In genomic region chr3:109010489-109011260, GRCm38 (mm10) we compare ENCODE assay signal across 8 mouse cellular contexts. TPM values are rescaled to one million over a fixed set of nuclear protein-coding genes. Genes with fewer than 3 reads are reported as not detected.
DNase-seq lines count a peak whose midpoint lies in the region; ATAC-seq and TF ChIP-seq lines count a peak whose summit lies in the region.

No protein-coding gene starts in this region.

- H3K4me2 ChIP-seq in heart, embryonic 16.5 days (ENCODE audit: low read depth, low read length), result no peak overlapping the region

- DNase-seq in kidney, adult 9 months, result peak; percentile 32
- DNase-seq in kidney, adult 11 months, result no peak
- peak; percentile 99 for DNase-seq in Patski (ENCODE audit: low read depth, low spot score)
- DNase-seq in lung, postnatal 25 days (ENCODE audit: low spot score), result peak; percentile 78
- no peak for DNase-seq in cerebellum, adult 2 months
- no peak for DNase-seq in left cerebral cortex, adult 2 months (ENCODE audit: extremely low spot score in 1 of 2, low spot score in 2 of 2)
- DNase-seq in frontal cortex, postnatal 10 days (ENCODE audit: low spot score in 2 of 2), result no peak

- peak; percentile 93 for ATAC-seq in Patski
- ATAC-seq in heart, embryonic 16.5 days (replicated peaks; ENCODE audit: extremely low read depth, insufficient read depth, low FRiP score), result peak; percentile 73

- H3K27ac ChIP-seq in heart, embryonic 16.5 days (ENCODE audit: low read length), result peak overlapping the region; percentile 43
- H3K27ac ChIP-seq in cerebellum, adult 2 months (ENCODE audit: insufficient read depth, low read length), result no peak overlapping the region
- no peak overlapping the region for H3K27ac ChIP-seq in left cerebral cortex, adult 2 months

- no peak for TF ChIP-seq POLR2A in cerebellum, adult 2 months (IDR thresholded peaks at IDR 0.05; ENCODE audit: borderline replicate concordance, insufficient read depth, low read length)

- TF ChIP-seq CTCF in Patski (IDR thresholded peaks at IDR 0.05), result no peak
- TF ChIP-seq CTCF in cerebellum, adult 2 months (IDR thresholded peaks at IDR 0.05; ENCODE audit: borderline replicate concordance, insufficient read depth, low read depth, low read length), result no peak
- TF ChIP-seq CTCF in left cerebral cortex, adult 2 months (IDR thresholded peaks at IDR 0.05), result no peak

- H3K36me3 ChIP-seq in heart, embryonic 16.5 days (ENCODE audit: control insufficient read depth, insufficient read depth), result no peaks in the 10 kb centered on the region

- CTCF ChIA-PET in Patski (lab: Charles Lee), result interaction anchor here (0.7 to 1.7 kb wide), 3 partner anchors 16 to 147 kb away, joined by 3 to 8 read pairs (median 3); partner anchors contain the start of gene Fam102b

- H3K9me3 ChIP-seq in heart, embryonic 16.5 days (replicated peaks; ENCODE audit: control insufficient read depth, low read length), result no peaks in the 10 kb centered on the region

- in situ Hi-C loops in Patski (cut with MboI; ENCODE audit: low pct_unique_long_range_greater_than_20kb), result no loop called here

- H3K4me1 ChIP-seq in heart, embryonic 16.5 days (ENCODE audit: control insufficient read depth, insufficient read depth, low read length), result peaks cover 9% of the 10 kb centered on the region
- H3K4me1 ChIP-seq in cerebellum, adult 2 months (ENCODE audit: control insufficient read depth, insufficient read depth, low read length), result no peaks in the 10 kb centered on the region

- H3K4me3 ChIP-seq in heart, embryonic 16.5 days (ENCODE audit: low read length), result no peak overlapping the region
- no peak overlapping the region for H3K4me3 ChIP-seq in cerebellum, adult 2 months (replicated peaks; ENCODE audit: insufficient read depth, low read depth, low read length)
- H3K4me3 ChIP-seq in left cerebral cortex, adult 2 months, result no peak overlapping the region

- H3K9ac ChIP-seq in heart, embryonic 16.5 days (ENCODE audit: low read length), result no peak overlapping the region

- no peaks in the 10 kb centered on the region for H3K27me3 ChIP-seq in Patski
- H3K27me3 ChIP-seq in heart, embryonic 16.5 days (ENCODE audit: control insufficient read depth, insufficient read depth, low read length), result no peaks in the 10 kb centered on the region
- H3K27me3 ChIP-seq in cerebellum, adult 2 months (ENCODE audit: control insufficient read depth, insufficient read depth, low read length), result no peaks in the 10 kb centered on the region

- POLR2A ChIA-PET in Patski (lab: Charles Lee), result interaction anchor here (0.6 kb wide), 2 partner anchors 59 to 95 kb away, joined by 4 to 8 read pairs; no protein-coding TSS in a partner anchor

- 31% methylated on average over 7 of the region's 7 CpGs for WGBS in heart, embryonic 16.5 days
- 54% methylated on average over 7 of the region's 7 CpGs for WGBS in cerebellum, adult 2 months

- intact Hi-C loops in left cerebral cortex, adult 2 months (cut with DNase I), result no loop called here

RNA-seq across cellular contexts. Expression of gene Fam102b, which starts 16.7 kb away (rescaled TPM):
- polyA plus RNA-seq in Patski (2021), result 30.5 TPM
- 3.6 and 3.7 TPM in 2 replicates for polyA plus RNA-seq in heart, embryonic 16.5 days (2015; fragmentation: Nextera tagmentation; extraction: Ambion mirVana)
- polyA plus RNA-seq in cerebellum, adult 2 months (2012; rRNA removed), result 13.8 and 14.3 TPM in 2 replicates
- total RNA-seq in left cerebral cortex, adult 2 months (2021), result 10 to 100 TPM; 29.6 to 35.0 TPM

Comparison
In these comparisons a context has a peak if more than half of its experiments do, and no peak if none do; other contexts are left out.
1. DNase-seq: peak in kidney, adult 9 months (single experiment), Patski (single experiment) and lung, postnatal 25 days (single experiment); none in kidney, adult 11 months (single experiment), cerebellum, adult 2 months (0 of 2), left cerebral cortex, adult 2 months (0 of 2) and frontal cortex, postnatal 10 days (0 of 2).